Mouse (Mus musculus): Measurements from ENCODE around the gene Nek4. TPM values are rescaled to one million over a fixed set of nuclear protein-coding genes. Genes with fewer than 3 reads are reported as not detected.

Nek4 gene
- polyA plus RNA-seq, 1 experiment from 2014 or later, result 19.0 TPM

GRCm38 (mm10) chr14:31017854-31018253 lies 66.7 kb downstream of the Nek4 start:
- 0% methylated on average over 2 of the region's 2 CpGs for WGBS
- Histone ChIP-seq H3K4me1 (peaks cover 18% of the 10 kb centered on the region), H3K36me3 (peaks cover 51% of the 10 kb centered on the region), H3K4me2 (replicated peaks) (peak overlapping the region; percentile 73), H3K9me3 (no peaks in the 10 kb centered on the region), H3K27me3 (no peaks in the 10 kb centered on the region), H3K9ac (peak overlapping the region; percentile 93), H3K4me3 (peak overlapping the region; percentile 82), H3K27ac (no peak overlapping the region)
- no peak for ATAC-seq (ENCODE audit: insufficient number of reproducible peaks, insufficient read depth, low FRiP score, low TSS enrichment)

DNA sequence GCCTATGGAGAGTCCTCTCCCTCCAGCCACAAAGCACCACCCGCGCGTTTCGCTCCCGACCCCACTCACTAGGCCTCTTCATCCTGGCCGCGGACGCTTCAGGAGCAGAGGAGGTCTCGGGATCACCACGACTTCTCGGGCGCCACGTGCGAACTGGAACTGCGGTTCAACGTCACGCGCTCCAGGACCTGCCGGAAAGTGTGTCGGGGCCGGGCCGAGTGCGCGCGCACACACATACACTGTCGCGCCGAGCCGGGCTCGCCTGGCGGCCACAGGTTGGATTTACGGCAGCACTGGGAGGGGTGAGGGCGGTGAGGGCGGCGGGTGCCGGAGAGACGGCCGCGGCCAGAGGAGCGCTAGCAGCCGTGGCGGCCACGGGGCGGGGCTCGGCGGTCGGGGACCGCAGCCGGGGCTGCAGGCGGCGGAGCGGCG lies 67.7 kb downstream of the Nek4 start, which contains the start of the genes Pbrm1 and Gnl3:
TSS of gene Pbrm1 (plus strand) at position 279 of the 432 bp plus-strand sequence.
TSS of gene Gnl3 (minus strand) at position 293 of the 432 bp plus-strand sequence.
- peak within 1 kb of the TSS; percentile 93 for H3K9ac ChIP-seq
- H3K4me1 ChIP-seq, result peaks cover 18% of the 10 kb centered on the region
- H3K4me2 ChIP-seq (replicated peaks), result peak within 1 kb of the TSS; percentile 73
- no peaks in the 10 kb centered on the region for H3K27me3 ChIP-seq
- H3K36me3 ChIP-seq, result peaks cover 46% of the 10 kb centered on the region
- peak; percentile 92 for ATAC-seq (ENCODE audit: insufficient number of reproducible peaks, insufficient read depth, low FRiP score, low TSS enrichment)
- under 1% methylated on average over 48 of the region's 53 CpGs for WGBS
- peak within 1 kb of the TSS; percentile 97 for H3K27ac ChIP-seq
- H3K9me3 ChIP-seq, result no peaks in the 10 kb centered on the region
- peak within 1 kb of the TSS; percentile 82 for H3K4me3 ChIP-seq

DNA sequence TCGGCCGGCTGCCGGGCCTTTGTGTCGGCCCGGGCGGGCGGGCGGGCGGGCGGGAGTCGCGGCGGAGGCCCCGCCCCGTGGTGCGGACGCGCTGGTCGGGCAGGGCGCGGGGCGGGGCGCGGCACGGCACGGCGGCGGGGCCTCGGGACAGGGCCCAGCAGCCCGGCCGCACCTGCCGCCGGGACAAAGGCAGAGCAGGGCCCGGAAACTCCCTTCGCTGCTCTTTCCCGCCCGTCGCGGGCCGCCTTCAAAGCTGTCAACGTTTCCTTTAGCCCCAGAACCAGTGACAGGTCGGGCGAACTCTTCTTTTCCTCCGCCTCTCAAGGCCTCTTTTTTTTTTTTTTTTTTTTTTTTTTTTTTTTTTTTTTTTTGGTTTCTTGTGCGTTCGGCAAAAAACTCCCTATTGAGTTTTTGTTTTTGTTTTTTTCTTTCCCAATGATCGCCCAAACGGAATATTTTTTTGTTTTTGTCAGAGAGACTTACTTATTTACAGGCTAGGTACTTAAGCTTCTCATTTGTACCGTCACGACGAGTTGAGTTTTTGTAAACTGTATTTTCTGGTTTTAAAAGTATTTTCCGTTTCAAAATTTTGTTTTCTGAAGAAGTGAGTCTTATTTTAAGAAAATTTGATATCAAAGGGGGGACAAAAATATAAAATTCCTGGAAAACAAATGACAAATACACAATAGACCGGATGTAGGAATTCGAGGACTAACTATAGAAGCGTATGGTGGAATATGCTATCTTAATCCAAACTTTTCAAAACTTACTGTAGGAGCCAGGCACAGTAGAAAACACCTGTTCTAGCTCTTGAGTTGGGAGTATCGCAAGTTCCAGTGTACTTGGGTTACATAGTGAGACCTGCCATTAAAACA lies 68.4 kb downstream of the Nek4 start:
- Histone ChIP-seq H3K9ac (peak overlapping the region; percentile 93), H3K4me3 (peak overlapping the region; percentile 82), H3K9me3 (no peaks in the 10 kb centered on the region), H3K27me3 (no peaks in the 10 kb centered on the region), H3K4me2 (replicated peaks) (peak overlapping the region; percentile 54), H3K36me3 (peaks cover 43% of the 10 kb centered on the region), H3K27ac (peak overlapping the region; percentile 97), H3K4me1 (peaks cover 18% of the 10 kb centered on the region)
- WGBS, result 8% methylated on average over 33 of the region's 56 CpGs
- ATAC-seq (ENCODE audit: insufficient number of reproducible peaks, insufficient read depth, low FRiP score, low TSS enrichment), result peak; percentile 93

DNA sequence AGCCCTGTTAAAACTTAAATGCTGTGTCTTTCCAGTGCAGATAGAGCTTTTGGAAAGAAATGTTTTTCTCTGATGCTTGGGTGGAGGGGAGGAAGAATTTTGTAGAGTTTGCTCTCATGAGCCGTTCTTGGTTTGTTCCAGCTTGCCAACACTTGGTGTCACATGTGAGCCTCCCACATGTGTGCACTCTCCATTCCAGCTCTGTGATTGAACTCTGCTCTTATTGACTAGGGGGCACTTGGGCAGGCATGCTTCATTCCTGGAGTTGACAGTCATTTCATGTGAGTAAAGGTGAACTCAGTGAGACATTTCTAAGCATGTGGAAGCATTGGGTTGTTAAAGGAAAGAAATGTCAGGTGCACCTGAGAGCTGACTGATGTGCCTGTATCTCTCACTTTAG lies 71.4 kb downstream of the Nek4 start:
- H3K9me3 ChIP-seq, result no peaks in the 10 kb centered on the region
- H3K36me3 ChIP-seq, result peaks cover 42% of the 10 kb centered on the region
- peaks cover 15% of the 10 kb centered on the region for H3K4me1 ChIP-seq
- no peak for ATAC-seq (ENCODE audit: insufficient number of reproducible peaks, insufficient read depth, low FRiP score, low TSS enrichment)
- H3K4me3 ChIP-seq, result no peak overlapping the region
- H3K4me2 ChIP-seq (replicated peaks), result no peak overlapping the region
- 63% methylated on average over 1 of the region's 1 CpGs for WGBS
- no peak overlapping the region for H3K27ac ChIP-seq
- no peak overlapping the region for H3K9ac ChIP-seq
- H3K27me3 ChIP-seq, result no peaks in the 10 kb centered on the region

GRCm38 (mm10) chr14:31025785-31026184 lies 74.6 kb downstream of the Nek4 start:
- no peak for ATAC-seq (ENCODE audit: insufficient number of reproducible peaks, insufficient read depth, low FRiP score, low TSS enrichment)
- 76% methylated on average over 3 of the region's 3 CpGs for WGBS

More at GRCm38 (mm10) chr14:31025785-31026184, 74.6 kb downstream of the Nek4 start:
- Histone ChIP-seq H3K27me3 (no peaks in the 10 kb centered on the region), H3K4me1 (no peaks in the 10 kb centered on the region), H3K9ac (no peak overlapping the region), H3K9me3 (no peaks in the 10 kb centered on the region), H3K4me2 (replicated peaks) (no peak overlapping the region), H3K36me3 (peaks cover 64% of the 10 kb centered on the region), H3K27ac (no peak overlapping the region), H3K4me3 (no peak overlapping the region)

Other genes with a start within 250 kb of the Nek4 start
- gene Sfmbt1, start 236.5 kb upstream of the Nek4 start, polyA plus RNA-seq (2016; fragmentation: Nextera tagmentation; extraction: Ambion mirVana), result 17.0 and 17.9 TPM in 2 replicates
- gene Tmem110, start 125.8 kb upstream of the Nek4 start, polyA plus RNA-seq (2016; fragmentation: Nextera tagmentation; extraction: Ambion mirVana), result 39.2 and 41.4 TPM in 2 replicates
- 2.5 and 4.3 TPM in 2 replicates for gene Mustn1, start 72.2 kb upstream of the Nek4 start, polyA plus RNA-seq (2016; fragmentation: Nextera tagmentation; extraction: Ambion mirVana)
- not detected in 2 replicates for gene Itih4, start 64.9 kb upstream of the Nek4 start, polyA plus RNA-seq (2016; fragmentation: Nextera tagmentation; extraction: Ambion mirVana)
- 0.28 and 0.46 TPM in 2 replicates for gene Itih3, start 27.6 kb upstream of the Nek4 start, polyA plus RNA-seq (2016; fragmentation: Nextera tagmentation; extraction: Ambion mirVana)
- gene Itih1, start 8.1 kb upstream of the Nek4 start, polyA plus RNA-seq (2016; fragmentation: Nextera tagmentation; extraction: Ambion mirVana), result not detected in 2 replicates
- gene Glt8d1, start 50.0 kb downstream of the Nek4 start, polyA plus RNA-seq (2016; fragmentation: Nextera tagmentation; extraction: Ambion mirVana), result 61.2 and 67.4 TPM in 2 replicates
- gene Spcs1, start 50.3 kb downstream of the Nek4 start, polyA plus RNA-seq (2016; fragmentation: Nextera tagmentation; extraction: Ambion mirVana), result 337 and 341 TPM in 2 replicates
- gene Pbrm1, start 67.8 kb downstream of the Nek4 start, polyA plus RNA-seq (2016; fragmentation: Nextera tagmentation; extraction: Ambion mirVana), result 176 and 178 TPM in 2 replicates
- 99.5 and 121 TPM in 2 replicates for gene Gnl3, start 67.8 kb downstream of the Nek4 start, polyA plus RNA-seq (2016; fragmentation: Nextera tagmentation; extraction: Ambion mirVana)
- gene Smim4, start 177.6 kb downstream of the Nek4 start, polyA plus RNA-seq (2016; fragmentation: Nextera tagmentation; extraction: Ambion mirVana), result 59.1 and 64.8 TPM in 2 replicates
- 455 and 459 TPM in 2 replicates for gene Nt5dc2, start 179.7 kb downstream of the Nek4 start, polyA plus RNA-seq (2016; fragmentation: Nextera tagmentation; extraction: Ambion mirVana)
- 28.4 and 29.6 TPM in 2 replicates for gene Stab1, start 217.3 kb downstream of the Nek4 start, polyA plus RNA-seq (2016; fragmentation: Nextera tagmentation; extraction: Ambion mirVana)